Mouse (Mus musculus) cerebellum, adult 2 months (tissue): ENCODE data around the gene Mdn1. TPM values are rescaled to one million over a fixed set of nuclear protein-coding genes. Genes with fewer than 3 reads are reported as not detected.

ENCODE experiments used
- DNase-seq, 2 experiments: peaks; one replicate each; pipeline ENCODE4 v3.0.0; 2021
- H3K27ac ChIP-seq: fragments of 200-500 bp; 2 replicates; pipeline ENCODE4 v1.5.1; 2012; ENCODE audit warnings: low read length, control low read depth, inconsistent platforms; ENCODE audit not compliant: insufficient read depth
- H3K27me3 ChIP-seq: fragments of 200-500 bp; 2 replicates; pipeline ENCODE4 v1.6.1; 2012; ENCODE audit warnings: inconsistent platforms, mild to moderate bottlenecking, low read length, moderate library complexity; ENCODE audit not compliant: control insufficient read depth, insufficient read depth
- H3K4me1 ChIP-seq: fragments of 200-500 bp; 2 replicates; pipeline ENCODE4 v1.6.1; 2011; ENCODE audit warnings: low read length; ENCODE audit not compliant: control insufficient read depth, insufficient read depth
- H3K4me3 ChIP-seq: fragments of 200-500 bp; replicated peaks from 2 replicates; pipeline ENCODE3; 2011; ENCODE audit warnings: mild to moderate bottlenecking, low read depth, low read length, control low read depth; ENCODE audit not compliant: insufficient read depth
- CTCF ChIP-seq: fragments of 200-500 bp; IDR thresholded peaks from 2 replicates; pipeline ENCODE4 v1.5.1; 2011; ENCODE audit warnings: low read depth, mild to moderate bottlenecking, control low read depth, low read length, moderate library complexity, borderline replicate concordance; ENCODE audit not compliant: insufficient read depth
- POLR2A ChIP-seq: fragments of 200-500 bp; IDR thresholded peaks from 2 replicates; pipeline ENCODE4 v1.6.1; 2011; ENCODE audit warnings: low read length, control low read depth, borderline replicate concordance; ENCODE audit not compliant: insufficient read depth
- WGBS: fragments of 180-500 bp; shearing (Covaris S2); methylation state at CpG from one replicate; pipeline ENCODE4 v1.1.7; 2018; 5-methylcytosine and 5-hydroxymethylcytosine counted together
- polyA plus RNA-seq: library from polyadenylated mRNA; depleted of rRNA; stranded (reverse); fragments of >200 nt; gene quantifications from 2 replicates; pipeline ENCODE4 v1.2.3, GENCODE M21; 2012

The Mdn1 gene
- polyA plus RNA-seq, 1 experiment: 39.1 TPM

- WGBS: 74% methylated on average over 1 of the region's 1 CpGs
- Histone ChIP-seq H3K27me3 (no peaks in the 10 kb centered on the region), H3K27ac (no peak overlapping the region), H3K4me3 (no peak overlapping the region), H3K4me1 (no peaks in the 10 kb centered on the region)
- no peak for DNase-seq
- TF ChIP-seq CTCF: no peak
- no peak for TF ChIP-seq POLR2A
These were observed 93.8 kb downstream of the Mdn1 start for GRCm38 (mm10) chr4:32750711-32751110.

DNA sequence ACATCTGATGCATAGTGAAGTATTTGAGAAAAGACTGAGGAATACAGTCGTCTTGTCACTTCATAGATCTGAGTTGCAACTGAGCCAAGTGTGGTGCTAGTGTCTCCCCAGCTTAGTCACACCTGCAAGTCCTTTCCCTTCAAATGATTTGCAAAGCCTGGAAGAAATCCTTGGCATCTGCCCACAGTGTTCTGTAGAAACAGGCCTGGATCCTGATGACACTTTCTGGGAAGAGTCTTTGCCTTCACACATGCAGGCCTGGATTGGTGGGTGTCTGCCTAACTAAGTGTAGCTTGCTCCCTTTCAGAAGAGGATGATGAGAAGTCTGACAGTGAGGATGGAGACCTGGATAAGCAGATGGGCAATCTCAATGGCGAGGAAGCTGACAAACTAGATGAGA lies 100.5 kb downstream of the Mdn1 start:
- Histone ChIP-seq H3K27ac (no peak overlapping the region), H3K4me1 (no peaks in the 10 kb centered on the region), H3K4me3 (no peak overlapping the region), H3K27me3 (no peaks in the 10 kb centered on the region)
- WGBS: 89% methylated on average over 2 of the region's 2 CpGs
- DNase-seq: no peak
- TF ChIP-seq POLR2A: no peak
- TF ChIP-seq CTCF: no peak

DNA sequence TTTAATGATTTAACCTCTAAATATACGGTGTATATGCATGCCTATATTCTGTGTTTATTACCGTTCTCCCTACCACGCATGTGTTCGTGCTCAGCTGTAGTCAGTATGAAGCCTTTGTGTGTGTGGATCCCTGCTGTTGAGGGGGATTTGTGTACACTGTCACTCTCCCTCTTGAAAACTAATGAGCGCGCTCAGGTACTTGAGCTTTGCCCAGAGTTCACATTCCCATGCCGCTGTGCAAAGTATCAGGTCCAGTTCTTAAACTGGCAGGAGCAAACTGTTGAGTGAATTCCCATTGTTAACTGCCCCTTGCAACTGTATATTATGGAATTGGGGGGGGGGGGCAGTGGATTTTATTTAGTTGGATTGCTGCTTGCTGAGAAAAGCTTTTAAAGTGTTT lies 110.6 kb downstream of the Mdn1 start:
- no peak overlapping the region for H3K4me3 ChIP-seq
- no peaks in the 10 kb centered on the region for H3K27me3 ChIP-seq
- TF ChIP-seq CTCF (no peak), POLR2A (no peak)
- WGBS: 74% methylated on average over 7 of the region's 7 CpGs
- H3K4me1 ChIP-seq: no peaks in the 10 kb centered on the region
- no peak for DNase-seq
- H3K27ac ChIP-seq: no peak overlapping the region

DNA sequence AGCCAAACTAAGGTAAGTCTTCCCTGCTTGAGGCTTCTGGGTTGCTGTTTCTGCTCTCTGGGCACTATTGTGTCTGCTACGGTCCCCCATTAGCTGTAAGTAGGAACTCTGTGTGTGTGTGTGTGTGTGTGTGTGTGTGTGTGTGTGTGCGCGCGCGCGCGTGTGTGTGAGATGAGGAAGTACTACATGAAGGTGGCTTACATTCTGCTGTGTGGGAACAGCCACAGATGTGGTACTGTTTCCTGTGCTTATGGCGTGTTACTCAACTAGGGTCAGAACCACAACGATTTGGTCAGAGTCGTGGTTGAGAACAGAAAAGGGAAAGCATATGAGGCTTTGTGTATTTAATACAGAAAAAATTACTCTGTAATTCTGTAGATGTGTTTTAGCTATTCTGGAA lies 111.1 kb downstream of the Mdn1 start:
- no peak overlapping the region for H3K4me3 ChIP-seq
- WGBS: 95% methylated on average over 10 of the region's 10 CpGs
- TF ChIP-seq CTCF (no peak), POLR2A (no peak)
- H3K27me3 ChIP-seq: no peaks in the 10 kb centered on the region
- no peaks in the 10 kb centered on the region for H3K4me1 ChIP-seq
- H3K27ac ChIP-seq: no peak overlapping the region
- no peak for DNase-seq

DNA sequence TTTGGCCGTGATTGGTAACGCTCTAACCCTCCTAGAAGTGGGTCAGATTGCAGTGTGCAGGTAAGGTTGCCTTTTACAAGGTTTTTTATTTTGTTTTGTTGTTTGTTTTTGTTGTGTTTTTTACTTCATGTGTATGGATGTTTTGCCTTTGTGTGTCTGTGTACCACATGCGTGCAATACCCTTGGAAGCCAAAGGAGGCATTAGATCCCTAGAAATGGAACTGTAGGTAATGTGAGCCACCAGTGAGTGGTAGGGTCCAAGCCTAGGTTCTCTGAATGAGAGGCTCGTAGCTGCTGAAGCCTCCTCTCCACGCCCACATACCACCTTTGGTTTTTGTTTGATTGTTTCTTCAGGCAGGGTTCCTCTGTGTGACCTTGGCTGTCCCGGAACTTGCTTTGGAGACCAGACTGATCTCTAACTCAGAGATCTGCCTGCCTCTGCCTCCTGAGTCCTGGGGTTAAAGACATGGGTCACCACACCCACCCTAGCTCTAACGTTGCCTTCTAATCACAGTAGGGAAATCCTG lies 113.4 kb downstream of the Mdn1 start:
- no peak for TF ChIP-seq POLR2A
- TF ChIP-seq CTCF: 0 out of 2 replicates have a peak, but pooled peaks have one; percentile 5
- Histone ChIP-seq H3K27me3 (no peaks in the 10 kb centered on the region), H3K4me3 (no peak overlapping the region), H3K27ac (no peak overlapping the region), H3K4me1 (no peaks in the 10 kb centered on the region)
- 97% methylated on average over 7 of the region's 7 CpGs for WGBS
- no peak for DNase-seq

GRCm38 (mm10) chr4:32779996-32780395 lies 123.1 kb downstream of the Mdn1 start:
- TF ChIP-seq POLR2A: no peak
- TF ChIP-seq CTCF: no peak
- 90% methylated on average over 4 of the region's 4 CpGs for WGBS

GRCm38 (mm10) chr4:32787110-32787509 lies 130.2 kb downstream of the Mdn1 start:
- H3K4me3 ChIP-seq: no peak overlapping the region
- WGBS: 71% methylated on average over 1 of the region's 1 CpGs
- TF ChIP-seq POLR2A (no peak), CTCF (no peak)

More at GRCm38 (mm10) chr4:32779996-32780395, 123.1 kb downstream of the Mdn1 start:
- DNase-seq: no peak
- H3K27ac ChIP-seq: no peak overlapping the region
- no peaks in the 10 kb centered on the region for H3K27me3 ChIP-seq
- H3K4me3 ChIP-seq: no peak overlapping the region
- no peaks in the 10 kb centered on the region for H3K4me1 ChIP-seq

GRCm38 (mm10) chr4:32789020-32789419 lies 132.1 kb downstream of the Mdn1 start:
- TF ChIP-seq POLR2A (no peak), CTCF (no peak)
- Histone ChIP-seq H3K27ac (no peak overlapping the region), H3K4me3 (no peak overlapping the region), H3K4me1 (no peaks in the 10 kb centered on the region), H3K27me3 (no peaks in the 10 kb centered on the region)
- DNase-seq: no peak
- 85% methylated on average over 4 of the region's 4 CpGs for WGBS

More at GRCm38 (mm10) chr4:32787110-32787509, 130.2 kb downstream of the Mdn1 start:
- Histone ChIP-seq H3K27me3 (no peaks in the 10 kb centered on the region), H3K27ac (no peak overlapping the region), H3K4me1 (no peaks in the 10 kb centered on the region)
- DNase-seq: no peak
